Mouse (Mus musculus): ENCODE data around the gene Mpeg1. TPM values are rescaled to one million over a fixed set of nuclear protein-coding genes. Genes with fewer than 3 reads are reported as not detected.

Gene Mpeg1
- polyA plus RNA-seq, 1 experiment, result 0.01 TPM

GRCm38 (mm10) chr19:12499485-12499884 lies 38.9 kb downstream of the Mpeg1 start:
- Histone ChIP-seq H3K27me3 (ENCODE audit: control insufficient read depth, insufficient read depth, insufficient read length) (no peaks in the 10 kb centered on the region), H3K4me3 (ENCODE audit: insufficient read depth, poor library complexity, severe bottlenecking) (no peak overlapping the region), H3K79me2 (ENCODE audit: control insufficient read depth, insufficient read depth) (no peaks in the 10 kb centered on the region), H3K79me3 (ENCODE audit: low read depth) (no peaks in the 10 kb centered on the region), H3ac (ENCODE audit: control insufficient read depth, insufficient read length, low read depth) (no peak overlapping the region), H3K36me3 (ENCODE audit: control insufficient read depth, insufficient read depth) (no peaks in the 10 kb centered on the region)
- TF ChIP-seq MYOD1 (IDR thresholded peaks at IDR 0.05; ENCODE audit: control insufficient read depth, insufficient read length, low read depth) (peak; percentile 78), MAX (IDR thresholded peaks at IDR 0.05) (no peak), USF1 (IDR thresholded peaks at IDR 0.05; ENCODE audit: low read depth) (no peak)

- Histone ChIP-seq H3K4me3 (ENCODE audit: insufficient read depth, poor library complexity, severe bottlenecking) (no peak overlapping the region), H3ac (ENCODE audit: control insufficient read depth, insufficient read length, low read depth) (no peak overlapping the region), H3K79me3 (ENCODE audit: low read depth) (no peaks in the 10 kb centered on the region), H3K36me3 (ENCODE audit: control insufficient read depth, insufficient read depth) (no peaks in the 10 kb centered on the region), H3K27me3 (ENCODE audit: control insufficient read depth, insufficient read depth, insufficient read length) (no peaks in the 10 kb centered on the region), H3K79me2 (ENCODE audit: control insufficient read depth, insufficient read depth) (no peaks in the 10 kb centered on the region)
- TF ChIP-seq MAX (IDR thresholded peaks at IDR 0.05) (no peak), MYOD1 (IDR thresholded peaks at IDR 0.05; ENCODE audit: control insufficient read depth, insufficient read length, low read depth) (no peak), FOSL1 (IDR thresholded peaks at IDR 0.05; ENCODE audit: insufficient read depth, low read length, poor library complexity, severe bottlenecking) (no peak), CTCF (IDR thresholded peaks at IDR 0.05; ENCODE audit: control insufficient read depth, insufficient read depth, insufficient read length) (no peak), MYOG (IDR thresholded peaks at IDR 0.05; ENCODE audit: control insufficient read depth, extremely low read depth, insufficient read length) (no peak), CEBPB (IDR thresholded peaks at IDR 0.05; ENCODE audit: low read depth) (no peak), USF1 (IDR thresholded peaks at IDR 0.05; ENCODE audit: low read depth) (no peak)
Observed at GRCm38 (mm10) chr19:12500124-12500523, 39.5 kb downstream of the Mpeg1 start.

GRCm38 (mm10) chr19:12500881-12501311 lies 40.3 kb downstream of the Mpeg1 start:
- no peak for TF ChIP-seq CTCF (IDR thresholded peaks at IDR 0.05; ENCODE audit: control insufficient read depth, insufficient read depth, insufficient read length)
- TF ChIP-seq CEBPB (IDR thresholded peaks at IDR 0.05; ENCODE audit: low read depth), result no peak
- no peak for TF ChIP-seq FOSL1 (IDR thresholded peaks at IDR 0.05; ENCODE audit: insufficient read depth, low read length, poor library complexity, severe bottlenecking)
- no peak for TF ChIP-seq USF1 (IDR thresholded peaks at IDR 0.05; ENCODE audit: low read depth)
- TF ChIP-seq MAX (IDR thresholded peaks at IDR 0.05), result no peak
- TF ChIP-seq MYOG (IDR thresholded peaks at IDR 0.05; ENCODE audit: control insufficient read depth, extremely low read depth, insufficient read length), result no peak
- no peak for TF ChIP-seq MYOD1 (IDR thresholded peaks at IDR 0.05; ENCODE audit: control insufficient read depth, insufficient read length, low read depth)
- Histone ChIP-seq H3K4me3 (ENCODE audit: insufficient read depth, poor library complexity, severe bottlenecking) (peak overlapping the region; percentile 41), H3K27me3 (ENCODE audit: control insufficient read depth, insufficient read depth, insufficient read length) (no peaks in the 10 kb centered on the region), H3K79me2 (ENCODE audit: control insufficient read depth, insufficient read depth) (no peaks in the 10 kb centered on the region), H3K79me3 (ENCODE audit: low read depth) (no peaks in the 10 kb centered on the region), H3ac (ENCODE audit: control insufficient read depth, insufficient read length, low read depth) (peak overlapping the region; percentile 81), H3K36me3 (ENCODE audit: control insufficient read depth, insufficient read depth) (no peaks in the 10 kb centered on the region)

GRCm38 (mm10) chr19:12501370-12502347 lies 41.1 kb downstream of the Mpeg1 start, which contains the start of gene Dtx4:
Dtx4 (minus strand) TSS chr19:12501454.
- TF ChIP-seq CEBPB (IDR thresholded peaks at IDR 0.05; ENCODE audit: low read depth), result peak; percentile 18
- no peak for TF ChIP-seq MYOD1 (IDR thresholded peaks at IDR 0.05; ENCODE audit: control insufficient read depth, insufficient read length, low read depth)
- peak; percentile 90 for TF ChIP-seq CTCF (IDR thresholded peaks at IDR 0.05; ENCODE audit: control insufficient read depth, insufficient read depth, insufficient read length)
- TF ChIP-seq MAX (IDR thresholded peaks at IDR 0.05), result peak; percentile 13

GRCm38 (mm10) chr19:12502756-12503155 lies 42.2 kb downstream of the Mpeg1 start:
- H3K79me3 ChIP-seq (ENCODE audit: low read depth), result no peaks in the 10 kb centered on the region
- no peak overlapping the region for H3ac ChIP-seq (ENCODE audit: control insufficient read depth, insufficient read length, low read depth)
- TF ChIP-seq MYOG (IDR thresholded peaks at IDR 0.05; ENCODE audit: control insufficient read depth, extremely low read depth, insufficient read length) (no peak), CTCF (IDR thresholded peaks at IDR 0.05; ENCODE audit: control insufficient read depth, insufficient read depth, insufficient read length) (no peak), USF1 (IDR thresholded peaks at IDR 0.05; ENCODE audit: low read depth) (no peak), FOSL1 (IDR thresholded peaks at IDR 0.05; ENCODE audit: insufficient read depth, low read length, poor library complexity, severe bottlenecking) (no peak)
- no peaks in the 10 kb centered on the region for H3K79me2 ChIP-seq (ENCODE audit: control insufficient read depth, insufficient read depth)
- H3K4me3 ChIP-seq (ENCODE audit: insufficient read depth, poor library complexity, severe bottlenecking), result no peak overlapping the region
- H3K36me3 ChIP-seq (ENCODE audit: control insufficient read depth, insufficient read depth), result no peaks in the 10 kb centered on the region
- no peaks in the 10 kb centered on the region for H3K27me3 ChIP-seq (ENCODE audit: control insufficient read depth, insufficient read depth, insufficient read length)

More at GRCm38 (mm10) chr19:12501370-12502347, 41.1 kb downstream of the Mpeg1 start, which contains the start of gene Dtx4:
- H3K27me3 ChIP-seq (ENCODE audit: control insufficient read depth, insufficient read depth, insufficient read length), result no peaks in the 10 kb centered on the region
- H3K4me3 ChIP-seq (ENCODE audit: insufficient read depth, poor library complexity, severe bottlenecking), result peak within 1 kb of the TSS; percentile 41
- H3K79me3 ChIP-seq (ENCODE audit: low read depth), result no peaks in the 10 kb centered on the region
- no peaks in the 10 kb centered on the region for H3K36me3 ChIP-seq (ENCODE audit: control insufficient read depth, insufficient read depth)
- H3ac ChIP-seq (ENCODE audit: control insufficient read depth, insufficient read length, low read depth), result peak within 1 kb of the TSS; percentile 81
- no peaks in the 10 kb centered on the region for H3K79me2 ChIP-seq (ENCODE audit: control insufficient read depth, insufficient read depth)
